ENCODE assay signal across 9 mouse cellular contexts in genomic region chr7:91431594-91432240, GRCm38 (mm10).
DNase-seq lines count a peak whose midpoint lies in the region; ATAC-seq and TF ChIP-seq lines count a peak whose summit lies in the region.
"Had no signal": no experiment of that assay in that cellular context is flagged by ENCODE, and none has a peak within 500 bp of the region (broad histone marks: within the 10 kb centered on the region; RNA-seq: fewer than 3 reads in every experiment).

No protein-coding gene starts in this region.

- TF ChIP-seq CTCF in lung, postnatal 0 days (IDR thresholded peaks at IDR 0.05), result peak; percentile 76

- peak; percentile 35 for DNase-seq in urinary bladder, postnatal 25 days (ENCODE audit: low spot score)
- DNase-seq in urinary bladder, adult 2 months (ENCODE audit: low spot score), result no peak
- DNase-seq in adrenal gland, postnatal 25 days, result peak; percentile 55
- peak; percentile 71 for DNase-seq in embryonic facial prominence, embryonic 11.5 days (ENCODE audit: low spot score)
- peak; percentile 60 for DNase-seq in lung, postnatal 0 days (ENCODE audit: low spot score)
- peak; percentile 36 for DNase-seq in retina, adult 2 months (ENCODE audit: low read depth, low spot score)

- no peak; the same call in 1 of the 2 replicates for ATAC-seq in embryonic facial prominence, embryonic 11.5 days (replicated peaks; ENCODE audit: insufficient number of reproducible peaks, low FRiP score, low TSS enrichment, low read depth)
- ATAC-seq in intestine, embryonic 16.5 days, result 0 out of 2 replicates have a peak, but pooled peaks have one; percentile 53
- no peak for ATAC-seq in lung, postnatal 0 days
- ATAC-seq in inflammation-experienced regulatory T-cells, adult 6 months, result no peak

- H3K27me3 ChIP-seq in embryonic facial prominence, embryonic 11.5 days (ENCODE audit: control insufficient read depth, insufficient read depth, low read length), result no peaks in the 10 kb centered on the region
- no peaks in the 10 kb centered on the region for H3K27me3 ChIP-seq in intestine, embryonic 16.5 days (replicated peaks; ENCODE audit: control insufficient read depth, insufficient read depth, low read length)
- no peaks in the 10 kb centered on the region for H3K27me3 ChIP-seq in lung, postnatal 0 days (replicated peaks; ENCODE audit: insufficient read depth, low read length)
- H3K27me3 ChIP-seq: heart, embryonic 13.5 days had no signal

- no peak overlapping the region for H3K4me3 ChIP-seq in embryonic facial prominence, embryonic 11.5 days (ENCODE audit: low read depth, low read length)
- H3K4me3 ChIP-seq in intestine, embryonic 16.5 days (ENCODE audit: low read length), result no peak overlapping the region
- no peak overlapping the region for H3K4me3 ChIP-seq in lung, postnatal 0 days (ENCODE audit: low read depth, low read length)
- H3K4me3 ChIP-seq: heart, embryonic 13.5 days had no signal

- H3K36me3 ChIP-seq in embryonic facial prominence, embryonic 11.5 days (replicated peaks; ENCODE audit: control insufficient read depth, insufficient read depth, low read depth, low read length), result no peaks in the 10 kb centered on the region
- H3K36me3 ChIP-seq in intestine, embryonic 16.5 days (ENCODE audit: control insufficient read depth, insufficient read depth, low read length), result no peaks in the 10 kb centered on the region
- H3K36me3 ChIP-seq in lung, postnatal 0 days (ENCODE audit: insufficient read depth, low read length), result no peaks in the 10 kb centered on the region
- H3K36me3 ChIP-seq: heart, embryonic 13.5 days had no signal

- no peak overlapping the region for H3K9ac ChIP-seq in embryonic facial prominence, embryonic 11.5 days (replicated peaks; ENCODE audit: low read length)
- H3K9ac ChIP-seq in intestine, embryonic 16.5 days (ENCODE audit: low read depth, low read length), result no peak overlapping the region
- no peak overlapping the region for H3K9ac ChIP-seq in lung, postnatal 0 days (replicated peaks; ENCODE audit: low read depth)
- H3K9ac ChIP-seq: heart, embryonic 13.5 days had no signal

- no peaks in the 10 kb centered on the region for H3K4me1 ChIP-seq in embryonic facial prominence, embryonic 11.5 days (ENCODE audit: control insufficient read depth, insufficient read depth, low read length)
- no peaks in the 10 kb centered on the region for H3K4me1 ChIP-seq in intestine, embryonic 16.5 days (ENCODE audit: control insufficient read depth, insufficient read depth, low read length)
- no peaks in the 10 kb centered on the region for H3K4me1 ChIP-seq in lung, postnatal 0 days (ENCODE audit: insufficient read depth, low read depth, low read length)
- H3K4me1 ChIP-seq: heart, embryonic 13.5 days had no signal

- 43% methylated on average over 11 of the region's 11 CpGs for WGBS in embryonic facial prominence, embryonic 11.5 days
- 35% methylated on average over 11 of the region's 11 CpGs for WGBS in intestine, embryonic 16.5 days
- 25% methylated on average over 11 of the region's 11 CpGs for WGBS in lung, postnatal 0 days

- no peak overlapping the region for H3K4me2 ChIP-seq in embryonic facial prominence, embryonic 11.5 days (ENCODE audit: low read depth, low read length)
- no peak overlapping the region for H3K4me2 ChIP-seq in intestine, embryonic 16.5 days (ENCODE audit: low read depth, low read length)
- H3K4me2 ChIP-seq in lung, postnatal 0 days (replicated peaks; ENCODE audit: low read depth, low read length), result no peak overlapping the region
- H3K4me2 ChIP-seq: heart, embryonic 13.5 days had no signal

- TF ChIP-seq EP300 in lung, postnatal 0 days (IDR thresholded peaks at IDR 0.05), result no peak

- no peak overlapping the region for H3K27ac ChIP-seq in embryonic facial prominence, embryonic 11.5 days (replicated peaks; ENCODE audit: low read depth, low read length)
- no peak overlapping the region for H3K27ac ChIP-seq in intestine, embryonic 16.5 days (ENCODE audit: low read length)
- H3K27ac ChIP-seq in lung, postnatal 0 days (ENCODE audit: low read length), result no peak overlapping the region
- H3K27ac ChIP-seq: heart, embryonic 13.5 days had no signal

- no peaks in the 10 kb centered on the region for H3K9me3 ChIP-seq in embryonic facial prominence, embryonic 11.5 days (replicated peaks; ENCODE audit: control insufficient read depth, low read length)
- H3K9me3 ChIP-seq in intestine, embryonic 16.5 days (ENCODE audit: control insufficient read depth, low read length), result no peaks in the 10 kb centered on the region
- no peaks in the 10 kb centered on the region for H3K9me3 ChIP-seq in lung, postnatal 0 days (ENCODE audit: low read length)
- H3K9me3 ChIP-seq: heart, embryonic 13.5 days had no signal
